Mouse (Mus musculus) heart, embryonic 11.5 days (tissue): ENCODE results near the gene Igf2bp1. TPM values are rescaled to one million over a fixed set of nuclear protein-coding genes. Genes with fewer than 3 reads are reported as not detected.

Experiments
- ATAC-seq: fragments of 200-750 bp; cut with Nextera tagmentation; replicated peaks from 2 replicates; pipeline ENCODE4 v1.8.0; 2017; ENCODE audit warnings: moderate library complexity; ENCODE audit not compliant: insufficient number of reproducible peaks, low FRiP score, low TSS enrichment
- H3K27ac ChIP-seq: fragments of 300-500 bp; sonication (generic); 2 replicates; pipeline ENCODE4 v1.5.1; 2014; ENCODE audit warnings: mild to moderate bottlenecking, low read depth, low read length
- H3K27me3 ChIP-seq: fragments of 300-500 bp; sonication (generic); 2 replicates; pipeline ENCODE4 v1.6.1; 2014; ENCODE audit warnings: mild to moderate bottlenecking, low read length, mixed read lengths; ENCODE audit not compliant: control insufficient read depth, insufficient read depth
- H3K36me3 ChIP-seq: fragments of 300-500 bp; sonication (generic); 2 replicates; pipeline ENCODE4 v1.6.1; 2014; ENCODE audit warnings: mild to moderate bottlenecking, low read length, moderate library complexity, mixed read lengths; ENCODE audit not compliant: control insufficient read depth, insufficient read depth
- H3K4me1 ChIP-seq: fragments of 300-500 bp; sonication (generic); 2 replicates; pipeline ENCODE4 v1.6.1; 2014; ENCODE audit warnings: low read length; ENCODE audit not compliant: control insufficient read depth, insufficient read depth
- H3K4me2 ChIP-seq: fragments of 300-500 bp; sonication (generic); 2 replicates; pipeline ENCODE4 v1.6.1; 2014; ENCODE audit warnings: mild to moderate bottlenecking, moderate library complexity
- H3K4me3 ChIP-seq: fragments of 300-500 bp; sonication (generic); 2 replicates; pipeline ENCODE4 v1.5.1; 2014; ENCODE audit warnings: low read depth, low read length
- H3K9ac ChIP-seq: fragments of 300-500 bp; sonication (generic); 2 replicates; pipeline ENCODE4 v1.6.1; 2014; ENCODE audit warnings: mild to moderate bottlenecking, low read depth, low read length, moderate library complexity
- H3K9me3 ChIP-seq: fragments of 300-500 bp; sonication (generic); replicated peaks from 2 replicates; pipeline ENCODE4 v1.6.1; 2016; ENCODE audit warnings: low read length; ENCODE audit not compliant: control insufficient read depth
- WGBS: fragments of 180-500 bp; shearing (Covaris S2); extraction: QIAGEN DNeasy Blood & Tissue Kit; methylation state at CpG from one replicate; pipeline ENCODE4 v1.1.7; 2014; ENCODE audit not compliant: insufficient replicate concordance; 5-methylcytosine and 5-hydroxymethylcytosine counted together
- polyA plus RNA-seq: library from polyadenylated mRNA; unstranded; fragments of >200 nt; fragmentation: Nextera tagmentation; extraction: Ambion mirVana; gene quantifications from 2 replicates; pipeline ENCODE4 v1.2.1, GENCODE M21; 2014

Igf2bp1 gene
- polyA plus RNA-seq, 1 experiment from 2014 or later = 51.5 TPM

DNA sequence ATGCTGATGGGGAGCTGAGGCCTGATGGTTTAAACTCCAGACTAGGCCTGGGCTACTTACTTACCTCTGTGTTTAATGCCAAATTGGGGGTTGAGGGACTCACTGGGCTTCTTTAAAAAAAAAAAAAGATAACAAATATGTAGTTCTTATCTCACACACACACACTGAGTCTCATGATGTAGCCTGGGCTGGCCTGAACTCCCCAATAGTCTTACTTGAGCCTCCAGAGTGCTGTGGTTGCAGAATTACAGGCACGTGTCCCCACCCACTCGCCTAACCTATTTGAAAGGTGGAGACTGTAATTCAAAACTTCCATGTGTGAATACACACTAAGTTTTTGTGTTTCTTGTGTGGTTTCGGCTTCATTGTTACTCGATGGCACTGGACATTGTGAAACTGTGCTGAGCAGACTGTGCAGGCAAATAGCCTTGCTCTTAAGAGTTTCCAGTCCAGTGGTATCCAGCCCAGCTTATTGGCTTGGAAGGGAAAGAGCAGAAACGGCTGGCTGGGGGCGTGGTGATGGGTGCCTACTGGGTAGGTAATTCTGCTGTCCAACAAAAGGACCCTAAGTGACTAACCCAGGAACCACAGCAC, 17.8 kb downstream of the Igf2bp1 start:
- ATAC-seq = no peak
- no peak overlapping the region for H3K9ac ChIP-seq
- peak overlapping the region; percentile 13; the same call in 1 of the 2 replicates for H3K27ac ChIP-seq
- no peak overlapping the region for H3K4me3 ChIP-seq
- no peak overlapping the region for H3K4me2 ChIP-seq
- H3K9me3 ChIP-seq = no peaks in the 10 kb centered on the region
- WGBS = 73% methylated on average over 6 of the region's 6 CpGs
- H3K27me3 ChIP-seq = no peaks in the 10 kb centered on the region
- H3K4me1 ChIP-seq = peaks cover 64% of the 10 kb centered on the region
- 0 out of 2 replicates have a peak, but pooled peaks cover 2% of the 10 kb centered on the region for H3K36me3 ChIP-seq

DNA sequence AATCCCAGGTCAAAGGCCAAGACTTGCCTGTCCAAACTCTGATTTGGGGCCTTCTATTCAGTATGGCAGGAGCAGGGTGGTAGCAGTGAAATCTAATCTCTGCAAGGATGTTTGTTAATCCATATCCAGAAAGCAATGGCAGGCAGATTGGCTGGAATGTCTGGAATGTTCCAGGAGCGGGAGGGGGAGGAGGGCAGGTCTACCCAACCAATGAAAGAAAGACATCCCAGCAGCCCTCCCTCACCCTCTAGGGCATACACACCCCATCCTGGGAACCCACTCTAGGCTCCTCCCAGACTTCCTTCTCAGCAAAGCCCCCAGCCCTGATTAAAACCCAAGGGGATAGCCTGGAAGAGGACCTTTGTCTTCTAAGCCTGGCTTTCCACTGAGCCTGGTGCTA, 23.3 kb downstream of the Igf2bp1 start:
- Histone ChIP-seq H3K27me3 (no peaks in the 10 kb centered on the region), H3K4me3 (peak overlapping the region; percentile 25), H3K4me2 (peak overlapping the region; percentile 57), H3K27ac (peak overlapping the region; percentile 88), H3K9me3 (no peaks in the 10 kb centered on the region), H3K9ac (0 out of 2 replicates have a peak overlapping the region, but pooled peaks have one; percentile 22), H3K4me1 (peaks cover 38% of the 10 kb centered on the region), H3K36me3 (peaks cover 20% of the 10 kb centered on the region)
- peak; percentile 78 for ATAC-seq
- WGBS = 22% methylated on average over 1 of the region's 1 CpGs

DNA sequence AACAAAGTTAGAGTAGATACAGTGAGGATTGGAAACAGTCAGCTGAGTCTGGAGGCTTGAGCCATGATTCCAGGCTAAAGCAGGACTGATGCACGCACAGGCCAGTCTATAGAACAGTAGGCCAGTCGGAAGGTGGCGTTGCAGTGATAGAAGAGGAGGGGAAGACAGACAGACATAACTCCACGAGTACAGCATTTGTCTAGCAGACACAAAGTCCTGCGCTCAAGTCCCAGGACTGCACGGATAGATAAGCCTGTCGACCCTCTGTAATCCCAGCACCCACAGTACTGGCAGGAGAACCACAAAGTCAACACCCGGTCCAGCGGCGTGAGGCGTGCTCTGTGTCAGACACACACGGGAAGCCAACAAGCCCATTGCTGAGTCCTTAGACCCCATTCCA, 23.9 kb downstream of the Igf2bp1 start:
- ATAC-seq = no peak
- H3K27me3 ChIP-seq = no peaks in the 10 kb centered on the region
- H3K4me3 ChIP-seq = peak overlapping the region; percentile 25
- H3K27ac ChIP-seq = peak overlapping the region; percentile 88
- H3K4me1 ChIP-seq = peaks cover 38% of the 10 kb centered on the region
- H3K36me3 ChIP-seq = peaks cover 26% of the 10 kb centered on the region
- 31% methylated on average over 12 of the region's 12 CpGs for WGBS
- no peak overlapping the region for H3K9ac ChIP-seq
- H3K4me2 ChIP-seq = peak overlapping the region; percentile 57
- no peaks in the 10 kb centered on the region for H3K9me3 ChIP-seq

DNA sequence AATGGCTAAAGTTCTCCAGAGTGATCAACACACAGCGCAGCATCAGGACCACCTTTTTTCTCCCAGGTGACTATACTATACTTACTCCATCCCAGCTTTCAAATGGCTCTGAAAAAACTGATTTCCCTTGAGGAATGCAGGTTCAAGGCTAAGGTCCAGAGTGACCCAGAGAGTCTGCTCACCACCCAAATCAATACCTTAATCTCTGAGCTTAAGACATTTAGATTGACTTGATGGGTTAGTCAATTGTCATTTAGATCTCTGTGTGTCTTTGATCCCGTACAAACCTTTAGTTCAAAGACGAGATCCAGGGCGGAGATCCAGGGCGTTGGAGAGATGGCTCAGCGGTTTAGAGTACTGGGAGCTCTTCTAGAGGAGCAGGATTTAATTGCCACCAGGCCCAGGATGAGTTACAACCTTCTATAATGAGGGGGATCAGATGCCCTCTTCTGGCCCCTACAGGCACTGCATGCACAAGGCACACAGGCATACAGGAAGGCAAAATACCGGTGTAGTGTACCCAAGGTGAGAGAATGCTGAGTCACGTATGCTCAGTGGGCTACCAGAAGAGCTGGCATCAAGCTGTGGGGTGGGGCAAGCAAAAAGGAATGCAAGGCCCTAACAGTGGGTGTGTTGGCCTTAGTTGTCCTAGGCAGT, 24.9 kb downstream of the Igf2bp1 start:
- ATAC-seq = no peak
- Histone ChIP-seq H3K27ac (no peak overlapping the region), H3K9me3 (no peaks in the 10 kb centered on the region), H3K9ac (no peak overlapping the region), H3K4me1 (peaks cover 32% of the 10 kb centered on the region), H3K27me3 (no peaks in the 10 kb centered on the region), H3K36me3 (peaks cover 33% of the 10 kb centered on the region), H3K4me2 (peak overlapping the region; percentile 57; the same call in 1 of the 2 replicates), H3K4me3 (no peak overlapping the region)
- WGBS = 75% methylated on average over 8 of the region's 8 CpGs

DNA sequence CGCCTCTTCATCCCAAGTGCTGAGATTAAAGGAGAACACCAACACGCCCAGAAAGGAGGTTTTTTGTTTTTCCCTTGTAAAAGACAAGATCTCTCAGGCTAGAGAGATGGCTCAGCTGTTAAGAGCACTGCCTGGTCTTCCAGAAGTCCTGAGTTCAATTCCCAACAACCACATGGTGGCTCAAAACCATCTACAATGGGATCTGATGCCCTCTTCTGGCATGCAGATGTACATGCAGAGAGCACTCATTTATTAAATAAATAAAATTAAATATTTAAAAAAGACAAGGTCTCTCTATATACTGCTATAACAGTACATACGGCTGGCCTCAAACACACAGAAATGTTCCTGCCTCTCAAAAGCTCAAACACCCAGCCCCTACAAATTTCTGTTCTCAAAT, 27.3 kb downstream of the Igf2bp1 start:
- Histone ChIP-seq H3K9ac (no peak overlapping the region), H3K4me3 (no peak overlapping the region), H3K36me3 (peaks cover 41% of the 10 kb centered on the region), H3K9me3 (no peaks in the 10 kb centered on the region), H3K4me2 (no peak overlapping the region), H3K27ac (no peak overlapping the region), H3K27me3 (no peaks in the 10 kb centered on the region), H3K4me1 (peaks cover 27% of the 10 kb centered on the region)
- ATAC-seq = no peak
- 85% methylated on average over 3 of the region's 3 CpGs for WGBS

DNA sequence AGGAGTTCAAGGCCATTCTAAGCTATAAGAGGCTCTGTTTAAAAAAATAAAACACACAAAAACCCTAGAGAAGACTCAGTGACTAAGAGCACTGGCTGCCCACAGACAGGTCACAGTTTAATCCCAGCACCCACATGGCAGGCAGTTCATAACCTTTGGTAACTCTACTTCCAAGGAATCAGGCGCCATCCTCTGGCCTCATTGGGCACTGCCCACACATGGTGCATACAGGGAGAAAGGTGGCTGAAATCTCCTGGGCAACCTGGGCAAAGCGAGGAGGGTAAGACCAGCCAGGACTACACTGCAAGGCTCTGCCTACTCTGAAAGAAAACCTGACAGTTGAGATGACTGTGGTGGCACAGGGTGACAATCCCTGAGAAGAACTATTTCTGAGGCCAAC, 29.4 kb downstream of the Igf2bp1 start:
- Histone ChIP-seq H3K27ac (no peak overlapping the region), H3K4me2 (no peak overlapping the region), H3K9me3 (no peaks in the 10 kb centered on the region), H3K4me1 (peaks cover 6% of the 10 kb centered on the region), H3K36me3 (peaks cover 51% of the 10 kb centered on the region), H3K27me3 (no peaks in the 10 kb centered on the region), H3K9ac (no peak overlapping the region), H3K4me3 (no peak overlapping the region)
- WGBS = 90% methylated on average over 2 of the region's 2 CpGs
- ATAC-seq = no peak

DNA sequence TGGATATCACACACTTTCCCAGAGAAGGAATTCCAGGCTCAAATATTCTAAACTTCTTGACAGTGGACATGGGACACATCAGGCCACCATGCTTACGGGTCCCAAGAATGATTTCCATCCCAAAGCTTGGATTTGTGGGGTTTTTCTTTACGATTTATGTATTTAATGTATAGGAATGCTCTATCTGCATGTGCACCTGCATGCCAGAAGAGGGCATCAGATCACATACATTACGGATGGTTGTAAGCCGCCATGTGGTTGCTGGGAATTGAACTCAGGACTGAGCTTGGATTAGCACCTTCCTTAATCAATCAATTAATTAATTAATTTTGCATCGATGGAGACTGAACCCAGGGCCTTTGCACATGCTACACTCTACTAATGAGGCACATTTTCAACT, 30.0 kb downstream of the Igf2bp1 start:
- Histone ChIP-seq H3K36me3 (peaks cover 54% of the 10 kb centered on the region), H3K27me3 (no peaks in the 10 kb centered on the region), H3K4me3 (no peak overlapping the region), H3K4me2 (no peak overlapping the region), H3K9me3 (no peaks in the 10 kb centered on the region), H3K27ac (no peak overlapping the region), H3K4me1 (peaks cover 5% of the 10 kb centered on the region; the same call in 1 of the 2 replicates), H3K9ac (no peak overlapping the region)
- ATAC-seq = no peak
- WGBS = 92% methylated on average over 5 of the region's 5 CpGs

DNA sequence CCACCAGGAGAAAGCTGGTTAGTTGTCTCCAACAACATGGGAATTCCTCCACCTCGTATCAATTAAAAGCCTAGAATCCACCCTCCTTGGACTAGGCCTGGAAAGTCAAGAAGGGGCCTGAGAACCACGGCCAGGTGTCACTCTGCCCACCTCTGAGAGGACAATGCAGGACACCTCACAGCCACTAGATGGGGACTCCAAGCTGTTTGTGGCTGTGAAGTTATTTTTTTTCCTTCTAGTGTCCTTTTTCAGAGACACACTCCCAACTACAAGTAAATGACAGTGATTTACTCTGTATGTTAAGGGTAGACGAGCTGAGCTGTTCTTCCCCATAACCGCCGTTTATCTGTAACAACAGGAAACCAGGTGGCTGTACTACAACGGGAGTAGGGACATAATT, 32.6 kb downstream of the Igf2bp1 start:
- ATAC-seq = no peak
- Histone ChIP-seq H3K4me1 (no peaks in the 10 kb centered on the region), H3K4me2 (no peak overlapping the region), H3K9me3 (no peaks in the 10 kb centered on the region), H3K9ac (no peak overlapping the region), H3K27ac (no peak overlapping the region), H3K36me3 (peaks cover 65% of the 10 kb centered on the region), H3K4me3 (no peak overlapping the region), H3K27me3 (no peaks in the 10 kb centered on the region)
- 79% methylated on average over 6 of the region's 6 CpGs for WGBS

DNA sequence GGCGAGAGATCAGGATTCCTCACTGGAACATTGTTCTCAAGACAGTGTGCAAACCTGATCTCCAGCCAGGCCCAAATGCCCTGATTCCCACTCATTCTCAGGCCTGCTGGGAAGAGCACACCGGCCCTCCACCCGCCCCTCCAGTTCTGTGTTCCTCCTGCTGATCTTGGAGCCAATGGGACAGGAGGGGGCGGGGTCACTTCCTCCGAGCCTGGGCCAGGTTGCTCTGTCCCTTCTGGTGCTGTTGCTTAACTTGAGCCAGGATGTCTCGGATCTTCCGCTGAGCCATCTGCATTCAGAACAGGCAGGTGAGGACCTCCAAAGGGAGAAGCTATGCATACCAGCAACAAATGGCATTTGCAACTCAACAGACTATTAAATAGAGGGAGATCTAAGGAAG, 42.4 kb downstream of the Igf2bp1 start:
- peaks cover 50% of the 10 kb centered on the region for H3K36me3 ChIP-seq
- H3K4me2 ChIP-seq = no peak overlapping the region
- no peaks in the 10 kb centered on the region for H3K27me3 ChIP-seq
- no peak overlapping the region for H3K27ac ChIP-seq
- WGBS = 72% methylated on average over 7 of the region's 7 CpGs
- H3K4me3 ChIP-seq = no peak overlapping the region
- H3K9me3 ChIP-seq = no peaks in the 10 kb centered on the region
- H3K4me1 ChIP-seq = no peaks in the 10 kb centered on the region
- no peak overlapping the region for H3K9ac ChIP-seq
- no peak for ATAC-seq
